Mouse (Mus musculus) midbrain, embryonic 15.5 days (tissue): ENCODE measurements around the gene Trim47. TPM values are rescaled to one million over a fixed set of nuclear protein-coding genes. Genes with fewer than 3 reads are reported as not detected.

Source experiments
- ATAC-seq: fragments of 200-750 bp; cut with Nextera tagmentation; replicated peaks from 2 replicates; pipeline ENCODE4 v1.8.0; 2017; ENCODE audit warnings: moderate TSS enrichment
- H3K27ac ChIP-seq: fragments of 300-500 bp; sonication (generic); 2 replicates; pipeline ENCODE4 v1.5.1; 2015; ENCODE audit warnings: mild to moderate bottlenecking, inconsistent platforms
- H3K27me3 ChIP-seq: fragments of 300-500 bp; sonication (generic); replicated peaks from 2 replicates; pipeline ENCODE4 v1.6.1; 2015; ENCODE audit warnings: inconsistent platforms
- H3K36me3 ChIP-seq: fragments of 300-500 bp; sonication (generic); replicated peaks from 2 replicates; pipeline ENCODE4 v1.6.1; 2015; ENCODE audit warnings: inconsistent platforms
- H3K4me1 ChIP-seq: fragments of 300-500 bp; sonication (generic); 2 replicates; pipeline ENCODE4 v1.6.1; 2015; ENCODE audit warnings: inconsistent platforms
- H3K4me2 ChIP-seq: fragments of 300-500 bp; sonication (generic); 2 replicates; pipeline ENCODE4 v1.6.1; 2015; ENCODE audit warnings: inconsistent platforms, mild to moderate bottlenecking, moderate library complexity
- H3K4me3 ChIP-seq: fragments of 300-500 bp; sonication (generic); 2 replicates; pipeline ENCODE4 v1.5.1; 2015; ENCODE audit warnings: mild to moderate bottlenecking, inconsistent platforms
- H3K9ac ChIP-seq: fragments of 300-500 bp; sonication (generic); 2 replicates; pipeline ENCODE4 v1.6.1; 2015; ENCODE audit warnings: mild to moderate bottlenecking, inconsistent platforms
- H3K9me3 ChIP-seq: fragments of 300-500 bp; sonication (generic); 2 replicates; pipeline ENCODE4 v1.6.1; 2016; ENCODE audit warnings: inconsistent platforms
- WGBS: fragments of 180-500 bp; shearing (Covaris S2); methylation state at CpG from one replicate; pipeline ENCODE4 v1.1.7; 2015; ENCODE audit warnings: mixed read lengths; 5-methylcytosine and 5-hydroxymethylcytosine counted together
- polyA plus RNA-seq: library from polyadenylated mRNA; unstranded; fragments of >200 nt; fragmentation: Nextera tagmentation; extraction: Ambion mirVana; gene quantifications from 2 replicates; pipeline ENCODE4 v1.2.1, GENCODE M21; 2015

The Trim47 gene
- polyA plus RNA-seq, 1 experiment from 2014 or later = 10.5 TPM

- Histone ChIP-seq H3K36me3 (peaks cover 67% of the 10 kb centered on the region), H3K27me3 (no peaks in the 10 kb centered on the region), H3K9me3 (no peaks in the 10 kb centered on the region), H3K9ac (no peak overlapping the region), H3K4me3 (no peak overlapping the region), H3K4me1 (no peaks in the 10 kb centered on the region), H3K4me2 (no peak overlapping the region), H3K27ac (no peak overlapping the region)
- 83% methylated on average over 2 of the region's 2 CpGs for WGBS
- ATAC-seq = no peak
These were observed 23.9 kb upstream of the Trim47 start for GRCm38 (mm10) chr11:116150960-116151359.

- no peak for ATAC-seq
- Histone ChIP-seq H3K4me3 (no peak overlapping the region), H3K9ac (no peak overlapping the region), H3K27ac (no peak overlapping the region), H3K27me3 (no peaks in the 10 kb centered on the region), H3K36me3 (peaks cover 63% of the 10 kb centered on the region), H3K4me1 (no peaks in the 10 kb centered on the region), H3K9me3 (no peaks in the 10 kb centered on the region), H3K4me2 (no peak overlapping the region)
- 92% methylated on average over 6 of the region's 6 CpGs for WGBS
These were observed 22.3 kb upstream of the Trim47 start for GRCm38 (mm10) chr11:116149341-116149740.

GRCm38 (mm10) chr11:116148761-116149221 is 21.8 kb upstream of the Trim47 start:
- Histone ChIP-seq H3K4me3 (no peak overlapping the region), H3K36me3 (peaks cover 64% of the 10 kb centered on the region), H3K27ac (no peak overlapping the region), H3K9me3 (no peaks in the 10 kb centered on the region), H3K9ac (no peak overlapping the region), H3K4me1 (no peaks in the 10 kb centered on the region), H3K27me3 (no peaks in the 10 kb centered on the region), H3K4me2 (no peak overlapping the region)
- 69% methylated on average over 20 of the region's 20 CpGs for WGBS
- ATAC-seq = no peak

DNA sequence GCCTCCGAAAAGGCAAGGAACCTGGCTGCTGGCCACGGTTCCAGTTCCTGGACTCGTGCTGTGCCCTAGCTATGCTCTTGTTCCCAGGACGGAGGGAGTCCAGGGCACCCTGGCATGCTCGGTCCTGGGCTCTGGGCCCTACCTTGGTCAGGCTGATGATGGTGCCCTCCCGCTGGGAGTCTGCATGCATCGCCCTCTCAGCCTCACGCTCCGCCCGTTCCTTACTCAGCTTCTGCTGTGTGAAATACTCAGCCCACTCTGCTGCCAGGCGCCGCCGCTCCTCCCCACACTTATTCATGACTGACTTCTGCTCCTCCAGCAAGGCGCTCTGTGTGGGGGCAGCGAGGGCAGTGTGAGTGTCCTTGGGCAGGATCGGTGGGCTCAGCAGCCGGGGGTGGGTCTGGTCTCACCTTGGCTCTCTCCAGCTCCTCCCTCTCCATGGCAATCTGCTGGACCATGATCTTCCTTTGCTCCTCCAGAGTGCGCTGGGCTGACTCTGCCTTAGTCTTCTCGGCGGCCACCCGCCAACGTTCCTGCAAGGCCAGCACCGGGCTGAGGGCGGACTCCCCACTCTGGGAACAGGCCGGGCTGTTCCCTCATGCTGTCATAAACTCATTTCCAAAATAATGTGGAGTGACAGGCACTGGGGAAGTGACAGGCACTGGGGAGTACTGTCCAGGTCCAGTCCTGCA is 19.4 kb upstream of the Trim47 start:
- no peaks in the 10 kb centered on the region for H3K9me3 ChIP-seq
- 0 out of 2 replicates have a peak overlapping the region, but pooled peaks have one; percentile 15 for H3K27ac ChIP-seq
- no peaks in the 10 kb centered on the region for H3K4me1 ChIP-seq
- 72% methylated on average over 25 of the region's 25 CpGs for WGBS
- H3K36me3 ChIP-seq = peaks cover 70% of the 10 kb centered on the region
- H3K4me2 ChIP-seq = no peak overlapping the region
- no peaks in the 10 kb centered on the region for H3K27me3 ChIP-seq
- H3K9ac ChIP-seq = no peak overlapping the region
- 0 out of 2 replicates have a peak, but pooled peaks have one; percentile 19 for ATAC-seq
- H3K4me3 ChIP-seq = no peak overlapping the region

GRCm38 (mm10) chr11:116145481-116146293 is 18.7 kb upstream of the Trim47 start:
- H3K27ac ChIP-seq = 0 out of 2 replicates have a peak overlapping the region, but pooled peaks have one; percentile 8
- H3K9ac ChIP-seq = no peak overlapping the region
- 63% methylated on average over 18 of the region's 18 CpGs for WGBS
- no peaks in the 10 kb centered on the region for H3K9me3 ChIP-seq
- peaks cover 64% of the 10 kb centered on the region for H3K36me3 ChIP-seq
- no peaks in the 10 kb centered on the region for H3K27me3 ChIP-seq
- H3K4me1 ChIP-seq = no peaks in the 10 kb centered on the region
- H3K4me3 ChIP-seq = no peak overlapping the region
- H3K4me2 ChIP-seq = no peak overlapping the region
- no peak for ATAC-seq

DNA sequence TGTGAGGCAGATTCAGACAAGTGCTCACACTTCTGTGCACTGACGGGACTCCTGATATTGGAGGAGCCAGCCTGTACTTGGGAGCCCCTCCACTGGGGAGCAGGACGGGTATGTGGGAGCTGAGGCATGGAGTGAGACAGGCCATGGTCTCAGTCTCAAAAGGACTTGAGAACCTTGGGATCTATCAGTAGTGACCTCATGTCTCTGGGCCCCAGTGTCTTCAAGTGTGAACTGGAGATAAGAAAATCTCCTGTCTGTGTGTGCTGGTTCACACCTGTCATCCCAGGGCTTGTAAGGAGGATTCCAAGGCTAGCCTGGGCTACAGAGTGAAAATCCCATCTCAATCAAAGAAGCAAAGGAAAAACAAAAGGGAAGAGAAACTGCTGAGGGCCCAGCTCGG is 16.5 kb upstream of the Trim47 start:
- Histone ChIP-seq H3K27ac (no peak overlapping the region), H3K9me3 (no peaks in the 10 kb centered on the region), H3K9ac (no peak overlapping the region), H3K27me3 (no peaks in the 10 kb centered on the region), H3K4me1 (no peaks in the 10 kb centered on the region), H3K4me3 (no peak overlapping the region), H3K36me3 (peaks cover 51% of the 10 kb centered on the region), H3K4me2 (no peak overlapping the region)
- WGBS = 94% methylated on average over 3 of the region's 3 CpGs
- ATAC-seq = no peak

DNA sequence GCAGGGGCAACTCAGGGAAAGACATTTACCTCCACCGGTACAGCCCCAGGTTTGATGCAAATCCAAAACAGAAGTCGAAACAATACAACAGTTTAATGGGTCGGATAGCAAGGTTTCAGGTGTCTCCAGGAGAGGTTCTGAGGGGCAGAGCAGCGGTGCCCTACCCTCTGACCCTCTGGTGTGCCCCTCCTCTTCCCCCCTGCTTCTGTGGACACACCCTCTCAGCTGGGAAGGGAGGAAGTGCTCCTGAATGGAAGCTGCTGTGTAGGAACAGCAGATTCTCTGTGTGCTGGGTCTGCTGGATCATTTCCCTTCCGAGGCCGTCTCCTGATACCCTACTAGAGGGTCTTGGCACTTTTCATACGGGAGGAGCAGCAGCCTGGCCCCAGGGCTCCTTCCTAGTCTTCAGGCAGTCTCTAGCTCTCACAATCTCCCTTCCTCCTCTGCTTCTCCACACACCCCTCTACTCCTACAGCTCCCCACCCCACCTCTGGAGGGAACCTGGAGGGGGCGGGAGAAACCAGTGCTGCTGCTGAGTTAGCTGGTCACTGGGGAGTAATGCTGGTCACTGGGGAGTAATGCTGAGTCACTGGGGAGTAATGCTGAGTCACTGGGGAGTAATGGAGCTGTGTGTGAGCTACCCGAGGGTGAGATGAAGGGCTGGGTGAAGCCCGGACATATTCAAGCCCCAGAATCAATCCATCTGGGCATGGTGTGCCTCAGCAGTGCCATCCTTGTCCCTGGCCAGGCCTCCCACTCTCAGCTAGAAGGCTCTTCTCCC is 15.4 kb upstream of the Trim47 start:
- Histone ChIP-seq H3K36me3 (peaks cover 49% of the 10 kb centered on the region), H3K4me3 (no peak overlapping the region), H3K27me3 (no peaks in the 10 kb centered on the region), H3K4me2 (no peak overlapping the region), H3K4me1 (peaks cover 8% of the 10 kb centered on the region), H3K9me3 (no peaks in the 10 kb centered on the region), H3K9ac (no peak overlapping the region), H3K27ac (no peak overlapping the region)
- 72% methylated on average over 10 of the region's 10 CpGs for WGBS
- ATAC-seq = no peak

DNA sequence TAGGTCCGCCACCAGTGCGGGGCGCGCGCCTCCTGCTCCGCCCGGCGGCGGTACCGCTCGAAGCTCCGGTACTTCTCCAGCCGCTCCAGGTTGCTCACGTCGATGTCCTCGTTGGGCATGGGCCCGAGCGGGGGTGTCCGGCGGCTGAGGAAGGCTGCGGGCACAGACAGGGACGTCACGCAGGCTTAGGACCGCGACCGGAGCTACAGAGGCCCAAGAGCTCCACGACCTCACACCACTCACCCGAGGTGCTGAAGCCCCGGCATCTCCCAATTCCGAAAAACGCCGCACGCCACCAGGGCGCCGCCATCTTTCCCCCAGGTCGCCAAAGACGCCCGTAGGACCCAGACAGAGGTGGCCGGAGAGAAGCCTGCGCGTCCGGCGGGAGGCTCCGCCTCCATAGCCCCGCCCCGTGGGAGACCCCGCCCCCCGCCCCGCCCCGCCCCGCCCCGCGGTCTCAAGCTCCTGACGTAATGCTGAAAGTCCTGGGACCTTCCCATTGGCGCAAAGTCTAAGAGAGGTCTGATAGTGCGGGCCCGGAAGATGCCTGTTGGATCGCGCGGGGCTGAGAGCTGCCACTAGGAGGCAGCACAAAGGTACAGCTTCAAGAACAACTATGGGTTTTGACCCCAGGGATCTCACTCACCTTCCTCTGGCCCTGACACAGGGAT is 11.6 kb upstream of the Trim47 start, which contains the start of gene Mrpl38:
Gene Mrpl38, minus strand, starts transcription at position 401 of the 671 bp plus-strand sequence.
- H3K4me3 ChIP-seq = peak within 1 kb of the TSS; percentile 91
- H3K36me3 ChIP-seq = peaks cover 26% of the 10 kb centered on the region
- H3K4me2 ChIP-seq = peak within 1 kb of the TSS; percentile 73
- peak within 1 kb of the TSS; percentile 76 for H3K27ac ChIP-seq
- H3K9me3 ChIP-seq = no peaks in the 10 kb centered on the region
- no peaks in the 10 kb centered on the region for H3K27me3 ChIP-seq
- under 1% methylated on average over 60 of the region's 60 CpGs for WGBS
- peak within 1 kb of the TSS; percentile 85 for H3K9ac ChIP-seq
- peak; percentile 94 for ATAC-seq
- H3K4me1 ChIP-seq = peaks cover 13% of the 10 kb centered on the region

- H3K4me3 ChIP-seq = peak overlapping the region; percentile 91
- H3K9ac ChIP-seq = peak overlapping the region; percentile 85
- ATAC-seq = no peak; the same call in 1 of the 2 replicates
- WGBS = under 1% methylated on average over 20 of the region's 20 CpGs
- H3K4me1 ChIP-seq = peaks cover 13% of the 10 kb centered on the region
- peak overlapping the region; percentile 76 for H3K27ac ChIP-seq
- H3K9me3 ChIP-seq = no peaks in the 10 kb centered on the region
- H3K4me2 ChIP-seq = peak overlapping the region; percentile 73
- peaks cover 21% of the 10 kb centered on the region for H3K36me3 ChIP-seq
- no peaks in the 10 kb centered on the region for H3K27me3 ChIP-seq
These were observed 11.1 kb upstream of the Trim47 start for GRCm38 (mm10) chr11:116138096-116138467.

DNA sequence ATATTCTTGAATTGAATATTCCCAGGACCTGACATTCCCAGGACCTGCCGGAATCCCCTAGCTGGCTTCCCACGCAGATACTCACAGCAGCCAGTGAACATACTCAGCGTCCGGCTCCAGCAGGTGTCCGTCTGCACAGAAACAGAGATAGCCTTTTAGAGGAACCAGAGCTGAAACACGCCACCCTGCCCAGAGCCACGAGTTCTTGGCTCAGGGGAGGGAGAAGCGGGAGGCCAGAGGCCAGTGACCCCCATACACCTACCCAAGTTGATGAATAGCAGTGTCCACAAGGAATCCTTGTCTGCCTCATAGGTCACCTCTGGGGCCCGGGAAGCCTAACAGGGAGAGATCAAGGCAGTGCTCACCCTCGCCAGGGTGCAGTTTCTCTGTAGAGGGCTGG is 7.2 kb upstream of the Trim47 start:
- no peak overlapping the region for H3K9ac ChIP-seq
- no peaks in the 10 kb centered on the region for H3K9me3 ChIP-seq
- ATAC-seq = no peak
- H3K27ac ChIP-seq = no peak overlapping the region
- no peaks in the 10 kb centered on the region for H3K27me3 ChIP-seq
- WGBS = 92% methylated on average over 10 of the region's 10 CpGs
- no peak overlapping the region for H3K4me3 ChIP-seq
- H3K36me3 ChIP-seq = peaks cover 5% of the 10 kb centered on the region; the same call in 1 of the 2 replicates
- peaks cover 35% of the 10 kb centered on the region for H3K4me1 ChIP-seq
- no peak overlapping the region for H3K4me2 ChIP-seq

- ATAC-seq = no peak
These were observed 6.5 kb upstream of the Trim47 start for GRCm38 (mm10) chr11:116133497-116133896.

More at GRCm38 (mm10) chr11:116133497-116133896, 6.5 kb upstream of the Trim47 start:
- Histone ChIP-seq H3K9ac (no peak overlapping the region), H3K36me3 (peaks cover 5% of the 10 kb centered on the region; the same call in 1 of the 2 replicates), H3K4me2 (no peak overlapping the region), H3K4me3 (no peak overlapping the region), H3K27me3 (no peaks in the 10 kb centered on the region), H3K4me1 (peaks cover 35% of the 10 kb centered on the region), H3K9me3 (no peaks in the 10 kb centered on the region), H3K27ac (no peak overlapping the region)
- 81% methylated on average over 5 of the region's 5 CpGs for WGBS
